Mouse (Mus musculus) thymus, postnatal 14 days (tissue): ENCODE measurements at regions not wholly inside any gene's neighbourhood (a gene's known extent, or its start where the extent isn't known, plus 50 kb on each side); places are given as distances from the start of the nearest gene placed in this dataset.

Experiments used
- DNase-seq: peaks from one replicate; pipeline ENCODE4 v3.0.0; 2021

DNA sequence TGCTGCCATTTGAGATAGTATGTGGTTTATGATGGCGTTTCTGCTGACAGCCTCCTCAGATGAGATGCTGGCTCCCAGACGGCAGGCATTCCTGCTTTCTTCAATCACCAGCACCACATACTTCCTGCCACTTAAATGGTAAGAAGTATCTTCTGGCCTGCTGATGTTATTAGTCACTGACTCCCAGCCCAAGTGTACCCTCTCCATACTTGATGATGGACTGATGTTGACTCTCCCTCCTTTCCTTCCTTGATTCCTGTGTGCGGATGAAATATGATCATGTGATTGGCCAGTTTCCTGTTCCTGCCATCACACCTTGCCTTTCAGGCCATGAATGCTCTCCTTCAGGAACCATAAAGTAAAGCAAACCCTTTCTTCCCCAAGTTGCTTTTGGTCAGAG, 50.8 kb upstream of the Rpl10-ps3 start:
- no peak for DNase-seq

DNA sequence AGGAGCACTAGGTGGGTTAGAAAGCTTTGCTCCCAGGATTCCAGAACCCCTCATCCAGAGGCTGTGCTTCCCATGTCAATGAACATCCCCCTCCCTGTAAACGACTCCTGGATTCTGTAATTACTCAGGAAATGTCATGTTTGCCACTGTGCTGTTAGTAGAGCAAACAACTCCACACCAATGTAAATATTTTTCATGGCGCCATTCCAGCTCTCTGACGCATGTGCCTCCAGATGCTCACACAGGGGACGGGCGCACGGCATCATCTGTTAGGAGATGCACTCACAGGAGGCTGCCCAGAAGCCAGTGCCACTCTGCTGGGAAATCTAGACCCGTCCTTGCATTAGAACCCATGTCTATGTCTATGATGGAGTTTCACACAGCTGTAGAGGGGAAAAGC, 51.3 kb upstream of the Rpl10-ps3 start:
- no peak for DNase-seq

DNA sequence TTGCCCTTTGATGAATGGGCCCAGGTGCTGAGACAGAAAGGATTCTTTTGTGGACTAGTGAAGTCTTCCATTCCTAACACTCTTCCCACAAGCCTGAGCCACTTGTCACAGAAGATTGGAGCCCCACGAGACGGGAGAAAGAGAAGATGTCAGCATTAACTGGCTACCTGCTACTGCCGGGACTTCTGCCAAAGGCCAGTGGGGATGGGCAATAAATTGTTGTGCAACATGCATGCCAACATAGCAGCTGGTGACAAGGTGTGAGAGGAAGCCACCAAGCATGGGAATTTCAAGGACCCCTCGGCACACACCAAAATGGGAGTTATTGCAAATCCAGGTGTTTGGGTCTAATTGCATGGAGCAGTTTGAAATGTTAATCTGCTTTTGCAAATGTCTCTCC, 63.6 kb upstream of the Rpl10-ps3 start:
- no peak for DNase-seq

DNA sequence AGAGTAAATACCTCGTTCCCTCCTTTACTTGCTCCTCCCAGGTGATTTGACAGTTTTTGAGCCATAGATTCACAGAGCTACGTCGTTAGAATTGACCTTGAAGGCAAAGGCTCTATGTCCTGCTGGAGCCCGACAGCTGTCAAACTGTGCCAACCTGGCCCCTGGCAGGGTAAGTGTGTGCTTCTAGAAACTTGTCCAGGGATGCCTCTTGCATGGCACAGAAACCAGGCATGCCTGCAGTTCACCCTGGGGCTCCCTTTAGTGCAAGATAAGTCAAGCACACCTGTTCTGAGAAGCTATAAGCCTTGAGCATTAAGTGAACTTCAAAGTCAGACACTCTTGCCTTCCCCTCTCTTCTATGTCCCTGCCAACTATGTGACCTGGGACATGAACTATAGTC, 64.1 kb upstream of the Rpl10-ps3 start:
- peak; percentile 42 for DNase-seq

DNA sequence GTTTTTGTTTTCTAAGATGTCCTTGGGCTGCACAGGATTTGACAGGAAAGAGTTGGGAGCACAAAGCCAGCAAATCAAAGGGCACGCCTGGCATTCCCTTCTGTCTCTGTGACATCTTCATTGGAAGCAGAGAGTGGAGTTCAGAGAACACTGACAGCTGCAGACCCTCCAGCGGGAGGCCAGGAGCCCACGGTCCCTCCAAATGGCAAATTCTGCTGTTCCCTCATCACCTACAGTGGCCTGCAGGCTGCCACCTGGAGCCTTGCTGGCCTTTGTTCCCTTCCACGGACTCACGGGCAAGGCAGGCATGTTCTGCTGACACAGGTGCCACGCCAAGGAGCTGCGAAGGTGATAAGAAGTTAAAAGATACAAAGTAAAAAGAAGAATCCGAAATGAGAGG, 68.2 kb upstream of the Rpl10-ps3 start:
- no peak for DNase-seq

DNA sequence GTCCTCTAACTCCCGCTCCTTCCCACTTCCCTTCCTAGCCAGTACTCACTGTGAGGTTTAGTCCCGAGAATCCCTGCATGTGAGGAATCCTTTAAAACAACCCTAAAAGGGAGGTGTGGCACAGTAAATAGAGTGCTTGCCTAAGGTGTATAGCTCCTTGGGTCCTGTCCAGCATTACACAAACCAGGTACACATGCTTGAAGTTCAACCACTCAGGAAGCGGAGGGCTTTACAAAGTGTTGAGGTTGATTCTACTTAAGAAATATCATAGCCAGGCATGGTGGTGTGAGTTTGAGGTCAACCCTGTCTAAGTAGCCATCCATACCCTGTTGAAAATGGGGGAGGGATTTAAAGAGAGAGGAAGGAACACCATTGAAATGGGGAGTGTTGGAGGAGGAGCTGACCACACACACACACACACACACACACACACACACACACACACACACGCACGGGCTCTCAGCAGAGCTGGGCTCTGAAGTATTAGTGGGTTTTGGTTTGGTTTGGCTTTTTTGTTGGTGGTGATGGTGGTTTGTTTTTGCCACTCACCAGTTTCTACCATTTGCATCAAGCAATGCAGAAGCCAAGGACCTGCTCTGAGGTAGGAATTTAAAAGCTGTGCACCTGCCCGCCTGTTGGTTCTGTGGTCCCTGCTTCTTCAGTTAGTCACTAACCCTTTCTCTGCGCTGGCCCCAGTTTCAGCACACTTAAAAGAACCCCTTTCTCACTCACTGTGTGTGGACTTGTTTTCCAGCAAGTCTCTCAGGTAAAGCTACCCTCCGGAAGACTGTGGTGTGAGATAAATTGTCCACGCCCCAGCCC, 69.0 kb upstream of the Rpl10-ps3 start:
- peak; percentile 48 for DNase-seq

DNA sequence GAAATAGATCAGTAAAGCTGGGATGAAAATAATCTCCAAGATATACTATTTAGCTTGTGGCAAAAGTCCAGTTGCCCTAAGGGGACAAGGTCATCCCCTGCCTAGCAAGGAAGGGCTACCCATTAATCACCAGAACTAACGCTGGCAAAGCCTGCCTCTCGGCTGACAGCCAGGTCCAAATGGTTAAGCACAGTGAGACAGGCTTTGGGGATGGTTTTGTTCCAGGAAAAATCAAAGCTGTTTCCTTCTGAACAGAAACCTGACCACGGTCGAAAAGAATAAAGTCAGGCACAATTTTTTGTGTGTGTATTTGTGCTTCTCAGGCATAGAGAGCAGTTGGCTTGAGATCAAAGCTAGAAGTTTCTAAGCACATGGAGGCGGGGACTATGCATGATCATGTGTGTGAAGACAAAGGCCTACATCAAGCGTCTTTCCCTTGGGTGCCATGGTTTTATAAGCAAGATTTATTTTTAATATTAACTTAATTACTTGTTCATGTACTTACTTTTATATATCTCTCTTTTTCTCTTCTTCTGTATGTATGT, 70.1 kb upstream of the Rpl10-ps3 start:
- no peak for DNase-seq

DNA sequence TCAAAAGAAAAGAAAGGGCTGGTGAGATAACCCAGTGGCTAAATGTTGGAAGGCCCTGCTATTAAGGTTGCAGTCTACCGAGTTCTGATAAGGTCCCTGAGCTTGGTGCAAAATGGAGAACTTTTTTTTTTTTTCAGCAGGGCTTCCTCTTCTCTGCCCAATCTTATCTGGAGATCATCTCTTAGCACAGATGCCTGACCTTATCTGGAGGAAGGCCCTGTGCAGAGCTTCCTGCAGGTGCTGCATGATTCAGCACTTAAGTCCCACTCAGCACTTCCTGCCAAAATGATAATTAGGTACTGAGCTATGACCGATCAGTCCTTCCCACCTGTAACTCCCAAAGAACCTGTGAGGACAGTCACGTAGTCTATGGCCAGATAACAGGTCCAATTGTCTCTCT, 71.9 kb upstream of the Rpl10-ps3 start:
- peak; percentile 61 for DNase-seq

DNA sequence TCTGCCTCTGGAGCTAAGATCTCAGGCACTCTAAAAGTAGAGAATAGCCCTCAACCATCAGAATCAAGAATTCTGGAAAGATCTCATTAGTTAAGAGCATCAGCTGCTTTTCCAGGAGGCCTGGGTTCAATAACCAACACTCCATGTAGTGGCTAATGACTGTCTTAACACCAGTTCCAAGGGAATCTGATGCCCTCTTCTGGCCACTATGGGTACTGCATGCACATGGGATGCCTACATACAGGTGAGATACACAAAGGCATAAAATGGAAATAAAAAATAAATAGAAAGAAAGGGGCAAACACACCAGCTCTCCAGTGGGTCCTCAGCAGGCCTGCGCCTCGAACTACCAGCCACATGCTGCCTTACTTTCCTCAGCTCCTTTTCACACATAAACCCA, 73.3 kb upstream of the Plet1 start:
- DNase-seq: peak; percentile 69

DNA sequence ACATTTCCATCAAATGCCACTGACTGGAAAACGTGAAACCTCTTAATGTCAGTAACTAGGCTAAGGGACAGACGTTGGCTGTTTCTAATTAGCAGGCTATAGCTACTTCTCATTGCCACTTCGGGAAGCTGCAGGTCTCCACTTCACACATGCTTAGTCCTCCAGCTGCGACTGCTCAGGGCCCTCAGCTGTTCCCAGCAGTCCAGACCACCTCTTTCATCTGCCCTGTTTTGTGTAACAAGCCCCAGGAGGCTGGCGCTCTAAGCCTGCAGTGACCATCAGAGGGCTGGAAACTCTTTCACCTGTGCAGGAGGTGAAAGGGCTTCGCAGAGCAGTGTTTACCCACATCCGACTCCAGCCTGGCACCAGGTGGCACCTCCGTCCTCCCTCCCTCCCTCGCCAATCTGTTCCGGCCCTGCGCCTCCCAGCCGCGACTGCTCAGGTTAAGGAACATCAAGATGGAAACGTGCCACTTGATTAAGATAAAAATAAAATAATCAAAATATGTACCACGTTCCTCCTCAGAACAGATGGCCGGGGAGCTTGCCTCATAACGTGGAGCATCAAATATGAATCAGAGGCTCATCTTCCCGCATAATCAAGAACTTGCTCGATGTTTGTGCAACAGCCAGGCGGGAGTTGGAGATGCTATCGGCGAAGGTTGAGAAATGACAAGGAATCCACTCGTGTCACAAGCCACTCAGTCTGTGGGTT, 72.6 kb upstream of the Plet1 start:
- no peak for DNase-seq

DNA sequence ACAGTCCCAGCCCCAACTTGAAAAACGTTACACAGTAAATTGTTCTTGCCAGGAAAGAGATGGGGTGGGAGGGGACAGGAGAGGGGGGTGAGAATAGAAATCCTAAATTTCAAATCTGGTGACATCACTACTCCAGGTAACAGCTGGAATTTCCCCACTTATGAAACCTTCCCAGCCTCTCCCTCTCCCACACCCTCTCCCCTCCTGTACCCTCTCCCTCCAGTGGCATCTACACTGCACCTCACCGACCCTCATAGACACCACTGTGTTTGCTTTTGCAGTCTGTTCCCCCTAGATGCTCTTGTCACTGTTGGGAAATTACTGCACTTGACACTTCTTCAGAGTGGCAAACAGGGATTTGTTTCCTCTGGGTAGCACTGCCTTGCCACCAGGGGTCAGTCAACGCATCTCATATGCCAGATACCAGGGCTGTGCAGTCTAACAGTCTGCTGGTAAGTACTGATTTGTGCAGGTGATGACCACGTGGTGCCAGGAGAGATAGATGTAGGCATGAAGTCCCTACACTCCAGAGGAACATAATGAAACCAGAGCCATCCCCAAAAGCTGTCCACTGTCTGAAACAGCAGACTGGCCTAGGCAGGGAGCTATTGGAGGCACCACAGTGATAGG, 68.3 kb upstream of the Plet1 start:
- DNase-seq: peak; percentile 37

DNA sequence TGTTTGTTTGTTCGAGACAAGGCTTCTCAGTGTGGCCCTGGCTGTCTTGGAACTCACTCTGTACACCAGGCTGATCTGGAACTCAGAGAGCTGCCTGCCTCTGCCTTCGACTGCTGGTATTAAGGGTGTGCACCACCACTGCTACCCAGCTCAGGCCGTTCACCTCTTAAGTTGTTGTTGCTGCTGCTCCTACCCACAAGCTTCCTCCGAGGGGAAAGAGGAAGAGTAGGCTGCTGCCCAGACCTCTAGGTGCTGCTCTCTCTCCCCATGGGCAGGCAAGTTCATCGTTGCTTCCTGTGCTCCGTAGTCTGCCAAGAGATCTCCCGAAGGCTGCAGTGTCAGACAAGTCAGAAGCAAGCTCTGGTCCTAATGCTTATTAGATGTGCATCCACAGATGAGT, 64.2 kb upstream of the Plet1 start:
- no peak for DNase-seq

DNA sequence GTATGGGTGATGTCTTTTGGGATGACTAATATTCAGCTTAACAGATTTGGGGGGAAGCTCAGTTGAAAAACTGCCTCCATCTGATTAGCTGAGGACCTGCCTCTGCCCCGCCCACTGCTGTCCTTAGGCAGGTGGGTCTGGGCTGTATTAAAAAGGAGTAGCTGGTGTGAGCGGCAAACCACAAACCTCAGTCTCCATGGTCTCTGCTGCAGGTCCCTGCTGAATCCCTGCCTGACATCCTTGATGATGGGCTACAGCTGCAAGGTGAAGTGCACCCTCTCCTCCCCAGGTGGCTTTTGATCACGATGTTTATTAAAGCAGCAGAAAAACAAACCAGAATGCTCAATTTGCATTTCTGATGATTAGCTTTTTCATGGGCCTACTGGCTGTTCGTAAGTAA, 60.8 kb upstream of the Plet1 start:
- no peak for DNase-seq

DNA sequence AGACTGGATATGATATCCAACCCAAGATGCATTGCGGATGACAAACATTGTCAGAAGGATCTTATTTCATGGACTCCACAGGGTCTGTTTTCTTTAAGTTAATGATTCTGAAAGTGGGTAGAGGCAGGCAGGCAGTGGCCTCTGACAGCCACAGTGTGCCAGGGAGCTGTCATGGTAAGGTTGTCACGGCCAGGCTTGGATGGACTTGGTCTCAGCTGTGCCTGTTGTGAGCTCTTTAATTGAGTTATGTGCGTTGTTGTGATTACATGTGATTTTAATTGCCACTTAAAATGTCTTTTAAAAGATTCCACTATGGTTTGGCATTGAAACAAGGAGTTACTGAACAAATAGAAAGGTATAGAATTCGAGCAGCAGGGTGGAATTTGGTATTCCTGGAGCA, 60.3 kb upstream of the Plet1 start:
- DNase-seq: no peak

DNA sequence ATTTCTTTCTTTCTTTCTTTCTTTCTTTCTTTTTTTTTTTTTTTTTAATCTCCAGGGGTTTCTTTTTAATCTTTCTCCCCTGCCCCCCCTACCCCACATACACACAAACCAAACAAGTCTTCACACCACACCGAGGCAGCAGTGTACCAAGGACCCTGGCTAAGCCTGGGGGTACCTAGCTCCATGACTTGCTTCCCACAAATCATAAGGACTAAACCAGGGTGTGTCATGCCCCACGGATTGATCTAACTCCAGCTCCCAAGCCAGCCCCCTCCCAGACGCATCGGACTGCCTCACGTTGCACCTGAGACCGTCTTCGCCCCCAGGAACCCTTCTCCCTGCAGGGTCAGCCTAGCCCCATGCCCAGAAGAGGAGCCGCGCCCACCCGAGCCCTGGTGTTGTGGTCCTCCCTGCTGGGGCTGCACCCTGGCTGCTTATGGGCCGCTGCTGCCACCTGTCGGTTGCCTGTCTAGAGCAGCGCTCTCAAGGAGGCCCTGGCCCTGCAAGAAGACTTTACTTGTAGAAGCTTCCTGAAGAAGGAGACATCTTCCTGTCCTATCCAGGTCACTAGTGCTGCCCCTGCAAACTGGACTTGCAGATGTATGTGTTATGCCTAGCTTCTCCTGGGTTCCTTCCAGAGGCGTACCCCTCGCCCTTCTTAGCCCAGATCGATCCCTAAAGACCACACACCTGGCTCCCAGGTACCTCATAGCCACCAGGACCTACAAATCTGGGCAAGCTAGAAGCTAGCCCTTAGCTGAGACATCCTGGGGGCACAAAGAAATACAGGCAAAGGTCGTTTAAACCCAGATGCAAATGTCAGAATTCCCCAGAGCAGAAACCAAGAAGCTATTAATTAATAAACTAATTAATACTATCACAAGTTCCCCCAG, 56.2 kb upstream of the Plet1 start:
- DNase-seq: peak; percentile 91

DNA sequence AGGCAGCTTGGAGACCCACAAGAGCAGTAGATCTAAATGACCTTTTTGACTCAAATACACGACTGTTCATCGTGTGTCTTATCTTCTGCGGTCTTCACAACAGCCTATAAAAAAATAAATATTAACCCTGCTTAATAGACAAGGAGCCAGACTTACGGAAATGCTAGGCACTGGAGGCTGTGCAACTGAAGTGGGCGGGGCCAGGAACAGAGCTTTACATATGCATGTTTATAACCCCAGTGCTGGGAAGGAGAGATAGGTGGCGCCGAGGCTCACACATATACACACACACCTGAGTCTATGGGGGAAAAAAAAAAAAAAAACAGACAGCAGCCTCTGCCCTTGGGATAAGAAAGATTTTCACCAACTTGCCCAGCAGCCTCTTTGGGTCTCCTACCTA, 55.6 kb upstream of the Plet1 start:
- DNase-seq: peak; percentile 30

DNA sequence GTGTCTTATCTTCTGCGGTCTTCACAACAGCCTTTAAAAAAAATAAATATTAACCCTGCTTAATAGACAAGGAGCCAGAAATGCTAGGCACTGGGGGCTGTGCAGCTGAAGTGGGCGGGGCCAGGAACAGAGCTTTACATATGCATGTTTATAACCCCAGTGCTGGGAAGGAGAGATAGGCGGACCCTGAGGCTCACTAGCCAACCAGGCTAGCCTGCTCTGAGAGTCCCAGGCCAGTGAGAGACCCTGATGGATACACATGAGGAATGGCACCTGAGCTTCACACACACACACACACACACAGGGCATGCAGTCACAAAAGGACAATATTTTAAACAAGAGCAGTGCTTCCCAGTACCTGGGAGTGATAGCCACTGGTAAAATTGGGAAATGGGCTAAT, 54.1 kb upstream of the Plet1 start:
- DNase-seq: no peak

DNA sequence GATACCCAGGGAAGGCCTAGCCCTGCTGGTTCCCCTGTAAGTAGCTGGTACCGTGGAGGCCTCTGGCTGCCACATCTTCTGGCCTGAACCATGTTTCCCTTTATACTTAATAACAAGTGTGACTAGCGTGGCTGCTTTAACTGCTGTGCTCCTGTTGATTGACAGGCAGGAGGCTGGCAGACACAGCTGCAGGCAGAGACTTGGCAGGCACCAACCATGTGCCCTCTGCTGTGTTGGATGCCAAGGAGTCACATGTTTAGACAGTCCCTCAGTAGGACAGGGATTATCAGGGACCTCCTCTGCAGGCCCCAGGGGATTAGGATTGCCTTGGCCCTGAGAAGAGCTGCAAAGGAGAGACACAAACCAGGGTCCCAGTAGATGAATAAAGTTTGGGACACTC, 53.6 kb upstream of the Plet1 start:
- no peak for DNase-seq

DNA sequence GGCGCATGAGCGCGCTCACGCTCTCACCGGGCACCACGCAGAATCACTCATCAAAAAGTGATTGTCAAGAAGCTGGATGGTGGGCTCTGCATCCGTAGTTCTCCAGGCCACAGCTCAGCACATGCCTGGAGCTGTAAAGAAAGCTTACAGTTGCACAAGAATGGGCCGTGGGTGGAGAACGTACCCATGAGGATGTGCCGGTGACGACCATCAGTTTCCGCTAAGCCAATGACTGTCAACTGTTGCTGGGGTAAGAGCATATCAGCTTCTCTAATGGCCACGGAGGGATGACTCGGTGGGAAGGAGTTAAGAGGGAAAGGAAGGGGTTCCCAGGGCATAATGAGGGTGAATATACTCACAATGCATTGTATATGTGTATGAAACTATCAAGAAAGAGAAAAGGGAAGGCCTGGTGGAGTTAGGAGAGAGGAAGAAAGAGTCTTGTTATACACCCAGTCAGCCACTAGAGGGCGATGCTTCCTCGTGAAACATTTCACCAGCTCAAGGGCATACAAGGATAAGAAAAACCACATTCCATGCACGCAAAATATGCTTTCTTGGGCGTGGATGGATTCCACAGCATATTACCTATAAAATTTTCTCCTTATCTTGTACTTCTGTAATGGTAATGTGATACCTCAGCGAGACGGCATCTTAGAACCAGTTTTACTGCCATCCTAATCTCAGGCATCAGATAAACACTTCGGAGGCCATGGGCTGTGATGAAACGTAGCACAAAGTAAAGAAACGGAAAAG, 50.4 kb upstream of the Plet1 start:
- peak; percentile 68 for DNase-seq
